Comparison of ENCODE assay signal across 22 mouse cellular contexts in the genomic region with DNA sequence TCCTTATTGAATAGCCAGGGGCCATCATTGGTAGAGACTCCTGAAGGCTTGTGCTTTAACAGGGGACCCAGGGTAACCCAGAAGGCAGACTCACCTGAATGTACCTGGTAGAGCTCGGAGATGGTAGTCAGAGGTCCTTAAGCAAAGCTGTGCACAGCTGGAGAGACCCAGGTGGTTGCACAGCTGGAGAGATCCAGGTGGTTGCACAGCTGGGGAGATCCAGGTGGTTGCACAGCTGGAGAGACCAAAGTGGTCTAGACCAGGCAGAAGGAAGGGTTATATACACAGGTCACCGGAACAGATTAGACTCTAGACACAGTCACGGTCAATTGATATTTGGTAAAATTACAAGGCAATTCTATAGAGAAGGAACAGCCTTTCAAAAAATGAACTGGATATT. TPM values are rescaled to one million over a fixed set of nuclear protein-coding genes. Genes with fewer than 3 reads are reported as not detected.
"Had no signal": no experiment of that assay in that cellular context is flagged by ENCODE, and none has a peak within 500 bp of the region (broad histone marks: within the 10 kb centered on the region; RNA-seq: fewer than 3 reads in every experiment).

No protein-coding gene starts in this region.

- H3K27ac ChIP-seq: kidney, embryonic 15.5 days; liver, embryonic 12.5 days; liver, embryonic 15.5 days had no signal

- H3K4me2 ChIP-seq: kidney, embryonic 15.5 days; liver, embryonic 12.5 days; liver, embryonic 15.5 days; midbrain, embryonic 11.5 days had no signal

- H3K4me3 ChIP-seq: kidney, embryonic 15.5 days; liver, embryonic 12.5 days; liver, embryonic 15.5 days had no signal

- H3K27me3 ChIP-seq: kidney, embryonic 15.5 days; liver, embryonic 12.5 days; liver, embryonic 15.5 days had no signal

- DNase-seq: kidney, adult 8-10 months; kidney, postnatal 14 days; kidney, postnatal 4 days; liver; lung, adult 18-20 months; lung, postnatal 14 days; lung, postnatal 4 days; midbrain, embryonic 14.5 days; thymus, adult 18-20 months; thymus, postnatal 4 days had no signal

- H3K36me3 ChIP-seq: kidney, embryonic 15.5 days; liver, embryonic 12.5 days; liver, embryonic 15.5 days had no signal

- ATAC-seq: liver, embryonic 12.5 days had no signal

- H3K9ac ChIP-seq: kidney, embryonic 15.5 days; liver, embryonic 12.5 days; liver, embryonic 15.5 days had no signal

- H3K4me1 ChIP-seq: liver, embryonic 12.5 days; liver, embryonic 15.5 days had no signal

- H3K9me3 ChIP-seq: kidney, embryonic 15.5 days; liver, embryonic 12.5 days; liver, embryonic 15.5 days had no signal

RNA-seq across cellular contexts. Expression of a gene that starts 27.0 kb away (rescaled TPM):
- polyA plus RNA-seq: midbrain, embryonic 11.5 days; midbrain, embryonic 14.5 days; neural tube, embryonic 11.5 days had no signal

RNA-seq across cellular contexts. Expression of a gene that starts 41.7 kb away (rescaled TPM):
- polyA plus RNA-seq: kidney, embryonic 15.5 days; liver, embryonic 12.5 days; liver, embryonic 15.5 days; neural tube, embryonic 11.5 days; spleen, adult 2 months; testis, adult 2 months had no signal

RNA-seq across cellular contexts. Expression of a gene that starts 50.6 kb away (rescaled TPM):
- polyA plus RNA-seq: intestine, postnatal 0 days; liver, embryonic 12.5 days; liver, embryonic 15.5 days; lung, embryonic 16.5 days; midbrain, embryonic 11.5 days; midbrain, embryonic 14.5 days; midbrain, postnatal 0 days; neural tube, embryonic 11.5 days; neural tube, embryonic 14.5 days; small intestine, adult 2 months; spleen, adult 2 months had no signal
